Mouse (Mus musculus) MEL (cell line): ENCODE data around the gene Zfp2.

Source experiments
- CTCF ChIP-seq, 3 experiments: IDR thresholded peaks in 2 of 3; conservative IDR thresholded peaks in 1 of 3; 2 replicates each; pipeline ENCODE4 v1.5.1; 2011 to 2012; ENCODE audit warnings: low read length in 3 of 3, low read depth in 2 of 3, mild to moderate bottlenecking in 2 of 3, improper control_type of control experiment in 1 of 3, inconsistent platforms in 1 of 3, mixed read lengths in 1 of 3, moderate library complexity in 1 of 3; ENCODE audit not compliant: control insufficient read depth in 1 of 3, insufficient read depth in 1 of 3, poor library complexity in 1 of 3, severe bottlenecking in 1 of 3
- ELF1 ChIP-seq: IDR thresholded peaks from 2 replicates; pipeline ENCODE4 v1.6.1; 2014; ENCODE audit warnings: low read depth, mild to moderate bottlenecking, inconsistent platforms, low read length, improper control_type of control experiment, moderate library complexity
- EP300 ChIP-seq, 2 experiments: IDR thresholded peaks; 2 replicates each; pipeline ENCODE4 v1.6.1; 2011; ENCODE audit warnings: improper control_type of control experiment in 2 of 2, low read length in 2 of 2, low read depth in 1 of 2, mild to moderate bottlenecking in 1 of 2
- JUND ChIP-seq: IDR thresholded peaks from 2 replicates; pipeline ENCODE4 v1.6.1; 2011; ENCODE audit warnings: low read depth, mild to moderate bottlenecking, improper control_type of control experiment, low read length
- MEF2A ChIP-seq: IDR thresholded peaks from 2 replicates; pipeline ENCODE4 v1.6.1; 2014; ENCODE audit warnings: low read depth, mild to moderate bottlenecking, inconsistent platforms, low read length, improper control_type of control experiment; ENCODE audit not compliant: poor library complexity, insufficient replicate concordance, severe bottlenecking; ENCODE audit errors: extremely low read depth
- MYB ChIP-seq: IDR thresholded peaks from 2 replicates; pipeline ENCODE4 v1.6.1; 2011; ENCODE audit warnings: mild to moderate bottlenecking, low read depth, low read length, improper control_type of control experiment
- RCOR1 ChIP-seq: IDR thresholded peaks from 2 replicates; pipeline ENCODE4 v1.6.1; 2012; ENCODE audit warnings: low read depth, mild to moderate bottlenecking, inconsistent platforms, low read length, improper control_type of control experiment
- UBTF ChIP-seq: IDR thresholded peaks from 2 replicates; pipeline ENCODE4 v1.6.1; 2012; ENCODE audit warnings: low read depth, mild to moderate bottlenecking, inconsistent platforms, low read length, improper control_type of control experiment, moderate library complexity, borderline replicate concordance; ENCODE audit not compliant: insufficient read depth
- ZKSCAN1 ChIP-seq: IDR thresholded peaks from 2 replicates; pipeline ENCODE4 v1.6.1; 2012; ENCODE audit warnings: low read depth, mild to moderate bottlenecking, inconsistent platforms, low read length, improper control_type of control experiment, moderate library complexity

DNA sequence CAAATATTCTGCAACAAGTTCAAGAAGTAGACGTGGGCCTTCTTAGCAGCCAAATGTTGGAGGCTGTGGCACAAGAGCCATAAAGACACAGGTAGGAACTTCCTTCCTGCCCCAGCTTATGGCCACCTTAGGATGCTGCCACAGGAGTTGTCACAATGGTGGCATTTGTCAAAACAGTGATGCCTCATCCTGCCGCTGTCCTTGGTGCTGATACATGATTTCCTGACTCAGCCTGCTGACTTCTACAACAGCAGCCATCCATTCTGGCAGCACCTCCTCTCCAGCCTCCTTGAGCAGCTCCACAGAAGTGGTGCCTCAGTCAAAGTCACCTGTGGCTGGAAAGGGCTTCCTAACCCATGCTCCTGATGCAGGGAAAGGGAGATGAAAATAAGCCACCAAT is 23.5 kb downstream of the Zfp2 start:
- TF ChIP-seq CTCF (IDR thresholded peaks at IDR 0.05 in 2 of 3, conservative IDR thresholded peaks at IDR 0.05 in 1 of 3; ENCODE audit: control insufficient read depth in 1 of 3, insufficient read depth in 1 of 3, low read depth in 2 of 3, low read length in 3 of 3, poor library complexity in 1 of 3, severe bottlenecking in 1 of 3) (no peak), MYB (no peak), MEF2A (no peak), EP300 (IDR thresholded peaks at IDR 0.05; ENCODE audit: low read depth in 1 of 2, low read length in 2 of 2) (no peak), JUND (no peak), UBTF (no peak), RCOR1 (no peak), ELF1 (no peak), ZKSCAN1 (no peak)
